Mouse (Mus musculus): ENCODE data around the gene Cyp4f16.
"Not testable (repeated sequence)": the region's sequence is repeated elsewhere in the genome, so short reads cannot be mapped to it uniquely, and the experiment has no call there.

DNA sequence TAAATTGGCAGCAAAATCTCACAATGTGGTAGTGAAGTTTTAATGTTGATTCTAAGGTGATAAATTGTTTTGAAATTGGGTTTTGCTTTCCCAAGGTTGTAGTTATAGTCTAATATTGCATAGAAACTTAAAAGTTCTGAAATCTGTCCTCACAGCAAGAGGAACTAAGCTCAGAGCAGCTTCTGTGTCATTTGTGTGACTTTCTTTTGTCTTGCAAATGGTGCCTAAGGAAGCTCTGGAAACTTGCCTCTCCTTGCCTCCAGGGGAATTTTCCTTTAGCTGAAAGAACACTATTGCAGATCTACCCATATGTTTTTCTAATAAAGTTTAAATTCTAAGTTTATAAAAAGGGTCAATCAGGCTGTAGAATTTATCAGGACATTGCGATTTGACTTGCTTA is 16.7 kb downstream of the Cyp4f16 start:
- TF ChIP-seq POLR2A, CTCF (IDR thresholded peaks at IDR 0.05; ENCODE audit: extremely low read depth, insufficient read depth, low read length): not testable (repeated sequence)
